Mouse (Mus musculus): ENCODE data around the gene Wipi1.
"Not testable (repeated sequence)": the region's sequence is repeated elsewhere in the genome, so short reads cannot be mapped to it uniquely, and the experiment has no call there.

The Wipi1 gene

DNA sequence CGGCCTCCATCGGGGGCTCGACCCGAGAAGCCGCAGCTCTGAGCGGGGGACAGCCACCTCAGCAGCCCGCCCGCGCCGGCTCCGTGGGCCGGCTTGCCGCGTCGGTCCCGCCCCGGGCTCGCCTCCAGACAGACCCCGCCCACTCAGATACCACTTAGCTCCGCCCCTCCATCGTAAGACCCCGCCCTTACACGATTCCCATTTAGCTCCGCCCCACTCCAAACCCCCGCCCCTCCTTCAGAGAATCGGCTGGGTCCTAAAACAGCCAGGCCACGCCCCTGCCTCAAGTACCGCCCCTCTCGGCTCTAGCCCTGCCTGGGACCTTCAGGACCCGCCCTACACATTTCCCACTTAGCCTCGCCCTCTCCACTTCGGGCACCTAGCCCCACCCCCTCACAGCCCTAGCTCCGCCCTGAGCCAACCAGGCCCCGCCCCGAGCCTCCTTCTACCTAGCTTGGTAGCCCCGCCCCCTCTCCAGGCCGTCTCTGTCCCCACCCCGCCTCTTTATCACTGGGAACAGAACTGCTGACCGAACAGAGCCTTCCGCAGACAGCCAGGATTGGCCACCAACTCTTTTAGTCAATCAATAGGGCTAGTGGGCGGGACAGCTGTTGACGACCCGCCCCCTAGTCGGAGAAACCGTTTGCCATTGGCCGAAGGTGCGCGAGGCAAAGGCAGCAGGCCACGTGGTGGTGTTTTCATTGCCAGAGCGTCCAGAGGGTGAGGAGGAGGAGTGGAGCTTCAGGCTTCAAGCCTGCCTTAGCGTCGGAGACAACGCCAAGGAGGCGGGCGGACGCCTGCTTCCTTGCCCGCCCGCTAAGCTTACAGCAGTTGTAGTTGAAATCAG lies at the start of gene Wipi1:
Gene Wipi1, minus strand, starts transcription at position 665 of the 847 bp plus-strand sequence.
- DNase-seq, result peak; percentile 99

DNA sequence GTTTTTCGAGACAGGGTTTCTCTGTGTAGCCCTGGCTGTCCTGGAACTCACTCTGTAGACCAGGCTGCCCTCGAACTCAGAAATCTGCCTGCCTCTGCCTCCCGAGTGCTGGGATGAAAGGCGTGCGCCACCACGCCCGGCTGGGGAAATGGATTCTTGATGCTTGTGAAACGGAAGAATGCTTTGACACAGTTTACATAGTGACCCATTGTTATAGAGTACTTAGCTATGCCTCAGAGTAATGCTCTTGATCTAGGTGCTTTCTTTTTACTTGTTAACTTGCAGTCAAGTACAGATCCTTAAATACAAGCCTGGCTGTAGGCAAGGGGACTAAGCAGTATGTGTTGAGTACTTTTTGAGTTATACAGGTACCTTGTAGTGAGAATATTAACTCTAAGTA lies 48.8 kb upstream of the Wipi1 start:
- not testable (repeated sequence) for DNase-seq

DNA sequence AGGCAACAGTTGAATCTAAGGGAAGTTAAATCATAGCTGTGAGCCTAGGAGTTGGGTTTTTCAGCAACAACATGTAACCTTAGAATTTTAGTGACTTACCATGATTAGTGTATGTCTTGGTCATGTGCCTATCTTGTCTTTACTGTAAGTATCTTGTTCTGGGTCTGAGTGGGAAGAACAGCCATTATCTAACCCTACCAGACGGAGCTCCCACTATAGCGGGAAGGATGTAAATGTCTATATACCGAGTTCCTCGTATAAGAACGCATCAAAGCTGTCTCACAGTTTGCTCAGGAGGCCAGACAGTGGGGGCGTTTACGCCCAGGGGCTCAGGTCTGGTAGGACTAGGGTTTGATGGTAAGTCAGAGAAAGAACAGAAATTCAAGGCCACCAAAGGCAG lies 44.5 kb upstream of the Wipi1 start:
- DNase-seq, result no peak

DNA sequence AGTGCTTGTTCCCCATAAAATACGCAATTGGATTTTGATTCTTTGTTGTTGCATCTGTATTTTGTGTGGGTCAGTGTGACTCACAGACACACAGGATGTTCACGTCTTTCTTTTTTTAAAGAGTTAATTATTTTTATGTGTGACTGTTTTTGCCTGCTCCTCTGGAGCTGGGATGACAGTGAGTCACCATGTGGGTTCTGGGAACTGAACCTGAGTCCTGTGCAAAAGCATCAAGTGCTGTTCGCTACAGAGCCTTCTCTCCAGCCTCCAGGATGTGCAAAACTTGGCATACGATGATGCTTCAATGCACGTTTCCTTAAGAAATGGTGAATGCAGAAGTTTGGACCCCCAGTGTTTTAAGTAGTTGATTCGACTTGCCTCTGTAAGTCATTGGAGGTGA lies 42.8 kb upstream of the Wipi1 start:
- no peak for DNase-seq

DNA sequence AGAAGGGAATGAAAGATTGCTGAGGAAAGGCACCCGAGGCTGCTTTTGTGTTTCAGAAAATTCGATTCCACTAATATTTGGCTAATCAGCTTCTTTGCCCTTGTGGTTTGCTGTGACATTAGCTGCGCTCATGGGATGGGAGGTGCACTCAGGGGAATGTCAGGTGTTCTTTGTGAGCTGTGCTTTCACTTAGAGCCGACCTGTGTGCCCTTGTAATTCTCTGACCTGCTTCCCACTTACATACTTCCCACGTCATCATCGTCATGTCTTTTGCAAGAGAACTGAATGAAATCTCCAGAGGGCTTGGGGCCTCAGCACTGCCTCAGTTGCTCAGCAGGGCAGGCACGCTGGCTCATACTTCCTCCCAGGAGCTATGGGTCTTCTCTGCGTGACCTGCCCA lies 41.4 kb upstream of the Wipi1 start:
- peak; percentile 31 for DNase-seq

DNA sequence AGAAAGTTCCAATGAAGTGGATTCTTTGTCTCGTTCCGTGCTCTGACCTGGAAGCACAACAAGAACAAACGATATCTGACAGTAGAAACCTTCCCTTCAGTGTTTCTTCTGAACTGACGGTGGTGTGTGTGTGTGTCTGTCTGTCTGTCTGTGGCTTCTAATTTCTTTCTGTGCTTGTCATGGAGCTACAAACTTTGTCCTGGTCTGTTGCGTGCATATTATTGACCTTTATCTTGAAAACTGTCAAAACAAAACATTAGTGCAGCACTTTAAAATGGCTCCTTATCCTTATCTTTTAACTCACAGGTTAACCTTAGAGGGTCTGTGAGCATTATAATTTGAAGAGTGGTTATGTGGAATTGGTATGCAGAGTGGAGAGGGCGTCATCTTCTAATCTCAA lies 40.7 kb upstream of the Wipi1 start:
- no peak for DNase-seq

DNA sequence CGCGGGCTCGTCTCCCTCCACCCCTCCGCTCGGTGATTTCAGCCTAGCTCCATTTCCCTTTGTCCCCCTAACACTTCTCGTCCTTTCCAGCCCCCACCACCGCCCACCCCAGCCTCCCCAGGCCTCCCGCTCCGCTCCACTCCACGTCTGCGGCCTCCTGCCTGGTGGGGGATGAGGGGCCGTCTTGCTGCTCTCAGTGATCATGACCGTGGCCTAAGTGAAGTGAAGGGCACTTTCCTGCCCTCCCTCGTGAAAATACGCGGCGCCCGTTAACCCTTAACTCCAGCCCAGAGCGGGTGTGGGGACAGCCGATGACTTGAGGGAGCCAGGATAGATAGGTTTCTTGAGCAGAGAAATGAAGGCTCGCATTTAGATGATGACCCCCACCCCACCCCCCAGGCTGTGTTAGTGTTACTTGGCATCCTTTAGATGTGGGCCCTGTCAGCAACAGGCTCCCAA lies 39.8 kb upstream of the Wipi1 start:
- peak; percentile 52 for DNase-seq

DNA sequence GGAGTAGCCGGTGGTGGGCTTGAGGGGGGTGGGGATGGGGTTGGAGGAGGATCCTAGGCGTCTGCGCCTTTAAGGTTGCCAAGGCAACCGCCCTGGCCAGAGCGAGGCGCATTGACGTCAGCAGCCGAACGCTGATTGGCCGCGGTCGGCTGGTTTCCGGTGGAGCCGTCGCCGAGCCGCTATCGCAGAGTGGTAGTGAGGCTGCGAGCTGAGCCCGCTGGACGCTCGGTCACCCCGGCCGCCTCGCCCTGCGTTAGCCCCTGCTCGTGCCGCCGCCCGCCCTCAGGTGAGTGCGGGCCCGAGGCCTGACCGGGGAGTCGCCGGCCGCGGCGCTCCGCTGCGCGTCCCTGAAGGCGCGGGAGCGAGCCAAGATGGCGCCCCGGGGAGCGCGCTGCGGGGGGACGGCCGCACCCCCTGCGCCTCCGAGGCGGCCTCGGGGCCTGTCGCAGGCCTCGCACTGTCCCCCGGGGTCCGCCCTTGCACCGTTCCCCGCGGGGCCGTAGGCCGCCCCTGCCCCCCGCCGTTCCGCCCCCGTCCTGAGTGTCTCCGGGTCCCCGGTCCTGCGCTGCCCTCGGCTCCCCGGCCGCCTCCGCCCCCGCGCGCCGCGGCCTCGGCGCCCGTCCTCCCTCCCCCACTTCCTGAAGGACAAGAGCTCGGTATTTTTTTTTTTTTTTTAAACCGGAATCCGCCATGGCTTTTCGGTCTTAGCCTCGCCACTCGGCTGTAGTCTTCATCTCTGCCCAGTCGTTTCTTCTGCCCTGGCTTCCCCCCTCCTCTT lies 39.2 kb upstream of the Wipi1 start:
- peak; percentile 91 for DNase-seq

DNA sequence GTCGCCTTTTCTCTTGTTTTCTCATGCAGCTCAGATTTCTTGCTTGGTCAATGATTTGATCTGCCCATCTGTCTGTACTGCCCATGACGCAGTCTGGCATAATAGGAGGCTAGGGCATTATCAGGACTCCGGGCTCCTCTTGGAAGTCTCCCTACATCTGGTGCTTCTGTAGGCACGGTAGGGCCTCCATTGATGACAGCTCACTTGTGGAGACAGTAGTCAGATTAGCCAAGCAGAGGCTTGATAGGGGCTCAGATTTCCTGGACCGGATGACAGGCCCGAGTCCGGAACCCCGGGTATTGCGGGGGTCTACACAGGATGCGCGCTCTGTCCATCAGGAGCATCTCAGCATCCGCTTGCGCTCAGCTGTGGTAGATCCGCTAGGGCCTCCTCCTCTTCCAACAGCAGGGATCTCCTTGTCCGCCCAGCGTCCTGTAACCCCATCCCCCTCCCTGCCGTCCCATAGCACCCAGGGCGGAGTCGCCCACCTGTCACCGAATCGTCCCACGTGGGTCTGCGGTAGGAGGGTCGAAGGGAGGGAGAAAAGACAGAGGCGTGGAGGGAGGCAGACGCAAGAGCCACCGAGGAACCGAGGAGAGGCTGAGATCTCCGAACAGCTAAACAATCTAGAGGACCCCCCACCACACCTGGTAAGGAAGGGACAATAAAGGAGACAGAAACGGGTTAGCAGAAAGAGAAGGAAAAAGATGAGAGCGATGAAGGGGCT lies 38.4 kb upstream of the Wipi1 start:
- DNase-seq, result peak; percentile 94

DNA sequence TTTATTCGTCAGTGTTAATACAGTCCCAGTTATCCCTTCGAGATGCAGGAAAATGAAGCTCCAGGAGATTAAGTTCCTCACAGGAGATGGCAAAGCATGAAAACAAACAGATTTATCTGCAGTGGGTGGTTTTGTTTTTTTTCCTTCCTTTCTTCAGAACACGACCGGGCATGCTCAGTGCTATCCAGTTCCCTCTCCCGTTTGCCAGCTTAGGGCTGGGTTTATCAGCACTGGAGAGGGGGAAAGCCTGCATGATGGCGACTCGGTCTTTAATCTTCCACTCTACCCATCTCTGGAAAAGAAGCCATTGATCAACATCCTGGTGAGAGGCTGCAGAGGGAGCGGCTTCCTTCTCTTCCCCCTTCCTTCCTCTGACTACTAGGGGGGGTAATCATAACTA lies 37.4 kb upstream of the Wipi1 start, which contains the start of gene Prkar1a:
Gene Prkar1a, plus strand, starts transcription at position 200 of the 400 bp plus-strand sequence.
- peak; percentile 71 for DNase-seq

DNA sequence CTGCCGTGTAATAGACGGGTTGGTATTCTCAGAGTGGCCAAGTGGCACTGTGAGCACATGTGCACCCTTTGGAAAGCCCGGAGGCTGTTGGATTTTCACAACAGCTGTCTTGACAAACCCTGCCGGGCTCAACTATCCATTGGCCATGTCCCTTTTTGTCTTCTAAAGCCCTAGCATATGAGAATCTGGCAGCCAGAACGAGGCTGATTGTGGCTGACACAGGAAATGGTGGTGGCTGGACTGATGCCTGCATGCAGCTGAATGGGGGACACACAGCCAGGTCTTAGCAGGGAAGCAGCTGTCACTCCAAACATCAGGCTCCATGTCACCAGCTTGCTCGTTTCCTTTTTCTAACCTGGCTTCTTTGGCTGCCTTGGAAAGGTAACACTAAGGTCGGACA lies 36.7 kb upstream of the Wipi1 start:
- DNase-seq, result peak; percentile 67

DNA sequence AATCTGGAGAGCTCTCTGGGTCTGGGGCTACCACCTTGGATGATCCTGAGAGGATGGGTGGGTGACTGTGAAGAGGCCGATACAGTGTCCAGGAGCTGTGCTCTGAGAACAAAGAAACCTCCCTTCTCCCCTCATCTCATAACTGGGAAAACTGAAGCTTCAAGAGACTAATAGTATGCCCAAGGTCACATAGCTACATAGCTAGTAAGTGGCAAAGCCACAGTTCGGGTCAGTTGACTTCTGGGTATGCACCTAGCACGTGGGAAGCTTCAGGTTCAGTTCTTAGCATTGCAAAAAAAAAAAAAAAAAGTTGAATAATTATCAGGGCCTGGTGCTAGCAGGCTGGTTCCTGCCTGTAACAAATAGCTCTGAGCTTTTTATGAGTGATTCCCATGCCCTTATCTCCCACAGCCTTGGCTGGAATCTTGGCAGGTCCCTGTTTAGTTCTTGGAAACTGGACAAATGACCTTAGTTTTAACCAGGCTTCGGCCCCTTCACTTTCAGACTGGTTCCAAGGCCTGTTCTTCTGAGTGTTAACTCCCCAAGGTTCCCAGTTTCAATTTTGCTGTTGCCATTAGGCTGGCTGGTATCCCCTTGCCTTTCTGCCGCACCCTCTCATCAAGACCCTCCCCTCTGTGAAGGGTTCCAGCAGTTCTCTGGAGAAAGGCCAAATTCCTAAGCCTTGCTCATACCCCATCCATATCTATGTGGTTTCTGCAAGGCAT lies 29.9 kb upstream of the Wipi1 start:
- no peak for DNase-seq

DNA sequence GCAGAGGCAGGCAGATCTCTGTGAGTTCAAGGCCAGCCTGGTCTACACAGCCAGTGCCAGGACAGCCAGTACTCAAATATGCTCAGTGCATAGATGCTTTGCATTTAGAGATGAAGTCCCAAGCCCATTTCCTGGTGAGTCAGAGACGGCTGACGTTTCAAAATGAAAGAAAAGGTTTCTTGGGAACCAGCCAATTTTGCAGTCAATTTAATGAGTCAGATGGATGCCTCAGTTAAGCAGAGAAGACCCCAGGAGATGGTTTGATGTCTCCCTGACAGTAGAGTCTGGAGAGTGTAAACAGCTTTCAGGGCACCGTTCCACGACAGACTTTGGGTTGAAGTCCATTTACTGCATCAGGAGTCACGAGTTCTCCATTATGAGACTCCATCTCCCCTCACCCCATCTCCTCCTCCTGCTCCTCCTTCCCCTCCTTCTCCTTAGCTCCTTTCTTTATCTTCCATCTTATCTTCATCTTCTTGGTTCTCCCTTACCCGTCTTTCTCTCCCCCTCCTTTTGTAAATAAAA lies 24.2 kb upstream of the Wipi1 start:
- DNase-seq, result no peak

DNA sequence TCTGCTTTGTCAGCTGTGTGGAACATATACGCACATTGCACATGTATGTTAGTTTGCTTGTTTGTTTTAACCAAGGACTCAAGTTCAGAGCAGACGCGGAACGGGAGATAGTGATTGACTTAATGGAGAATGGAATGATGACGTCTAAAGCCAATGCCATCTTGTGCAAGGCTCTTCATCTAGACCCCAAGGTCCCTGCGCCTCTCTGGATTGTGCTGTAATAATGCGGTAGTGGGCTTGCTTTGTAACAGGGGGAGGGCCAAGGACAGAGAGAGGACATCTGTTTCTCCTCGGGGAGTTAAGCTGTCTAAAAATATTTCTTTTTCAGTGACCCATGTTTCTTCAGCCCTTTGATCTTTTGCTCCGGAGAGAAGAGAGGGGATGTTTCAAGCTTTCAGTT lies 23.2 kb upstream of the Wipi1 start:
- no peak for DNase-seq

DNA sequence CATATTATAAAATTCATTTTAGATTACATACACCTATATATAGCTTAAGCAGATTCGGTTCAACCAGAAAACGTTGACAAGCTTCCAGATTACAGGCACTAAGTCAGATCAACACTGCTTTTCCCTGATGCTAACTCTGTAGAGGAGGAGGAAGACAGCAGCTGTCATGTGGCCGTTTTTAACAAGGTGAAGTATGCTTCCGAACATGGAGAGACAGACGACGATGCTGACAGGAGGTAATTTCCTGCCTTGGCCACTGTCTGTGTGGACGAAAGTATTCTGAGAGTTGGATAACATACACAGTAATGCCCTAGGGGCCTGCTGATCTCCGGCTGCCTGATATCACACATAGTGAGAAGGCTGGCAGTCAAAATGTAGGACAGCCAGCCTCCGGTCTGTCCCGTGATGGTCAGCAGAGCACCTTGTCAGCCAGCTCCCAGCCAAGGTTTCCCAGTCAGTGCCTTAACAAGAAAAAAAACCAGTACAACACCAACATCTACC lies 17.3 kb upstream of the Wipi1 start:
- peak; percentile 65 for DNase-seq

DNA sequence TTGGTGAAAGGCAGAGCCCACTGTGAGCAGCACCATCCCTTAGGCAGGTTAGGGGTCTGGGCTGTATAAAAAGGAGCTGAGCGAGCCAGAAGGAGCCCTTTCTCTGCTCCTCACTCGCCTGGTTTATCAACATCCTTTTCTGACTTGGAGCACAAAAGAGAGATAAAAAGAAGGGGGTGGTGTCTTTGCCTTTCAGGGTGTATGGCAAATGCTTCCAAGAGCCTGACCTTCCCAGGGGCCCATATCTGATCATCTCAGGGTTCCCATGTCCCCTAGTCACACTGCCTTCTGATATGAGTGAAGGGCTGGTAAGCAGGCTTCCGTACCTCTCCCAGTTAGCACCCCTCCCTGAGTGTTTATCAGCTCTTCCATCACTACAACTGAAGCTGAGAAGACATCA lies 16.3 kb upstream of the Wipi1 start:
- no peak for DNase-seq

DNA sequence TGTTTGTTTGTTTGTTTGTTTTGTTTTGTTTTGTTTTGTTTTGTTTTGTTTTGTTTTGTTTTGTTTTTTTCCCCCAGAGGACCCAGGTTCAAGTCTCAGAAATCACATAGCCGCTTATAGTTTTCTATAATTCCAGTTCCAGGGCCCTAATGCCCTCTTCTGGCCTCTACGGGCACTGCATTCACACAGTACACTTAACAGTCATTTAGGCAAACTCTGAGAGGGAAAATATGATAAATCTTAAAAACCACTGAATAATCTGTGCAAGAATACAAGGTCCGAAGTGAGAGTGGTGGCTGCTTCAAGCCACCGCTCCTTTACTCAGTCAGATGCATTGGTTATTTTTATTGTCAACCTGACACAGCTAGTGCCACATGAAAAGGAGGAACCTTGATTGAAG lies 15.9 kb upstream of the Wipi1 start:
- peak; percentile 13 for DNase-seq

DNA sequence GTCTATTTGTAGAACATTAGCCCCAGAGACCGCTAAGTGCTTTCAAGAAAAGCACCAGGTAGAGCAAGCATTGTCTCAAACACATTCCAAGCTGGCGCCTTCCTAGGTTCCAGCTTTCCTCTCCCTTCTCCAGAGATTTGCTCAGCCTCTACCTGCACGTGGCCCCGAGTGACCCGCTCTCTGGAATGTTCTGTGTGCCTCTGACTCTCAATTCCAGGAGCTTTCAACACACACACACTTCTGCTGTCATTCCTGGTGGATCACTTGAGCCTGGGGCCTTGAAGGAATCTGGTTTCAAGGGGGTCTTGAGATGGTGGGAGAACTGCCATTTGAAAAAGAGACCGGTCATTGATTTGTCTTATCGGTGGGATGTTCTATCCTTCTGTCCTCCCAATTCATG lies 11.5 kb upstream of the Wipi1 start:
- no peak for DNase-seq

DNA sequence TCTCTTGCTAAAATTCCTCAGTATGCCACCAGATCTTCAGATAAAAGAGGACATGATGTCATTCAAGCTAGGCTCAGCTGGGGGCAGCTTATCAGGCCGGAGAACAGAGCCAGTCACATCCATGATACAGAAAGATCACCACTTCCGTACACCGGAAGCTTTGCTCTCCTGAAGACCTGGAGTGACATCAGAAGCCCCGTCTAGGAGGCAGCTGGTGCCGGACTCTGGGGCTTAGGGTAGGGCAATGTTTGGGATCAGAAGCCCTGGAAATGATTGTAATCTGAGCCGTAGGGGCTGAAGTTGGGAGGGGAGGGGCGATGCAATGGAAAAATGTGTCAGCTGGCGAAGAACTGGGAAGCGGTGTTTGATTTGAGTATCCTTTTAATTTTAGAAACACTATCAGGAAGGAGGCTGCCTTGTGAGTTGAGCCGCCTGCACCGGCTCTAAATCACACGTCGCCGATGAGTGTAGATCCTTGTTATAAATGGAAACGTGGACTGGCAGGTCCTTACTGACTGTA lies 10.8 kb upstream of the Wipi1 start:
- peak; percentile 17 for DNase-seq

DNA sequence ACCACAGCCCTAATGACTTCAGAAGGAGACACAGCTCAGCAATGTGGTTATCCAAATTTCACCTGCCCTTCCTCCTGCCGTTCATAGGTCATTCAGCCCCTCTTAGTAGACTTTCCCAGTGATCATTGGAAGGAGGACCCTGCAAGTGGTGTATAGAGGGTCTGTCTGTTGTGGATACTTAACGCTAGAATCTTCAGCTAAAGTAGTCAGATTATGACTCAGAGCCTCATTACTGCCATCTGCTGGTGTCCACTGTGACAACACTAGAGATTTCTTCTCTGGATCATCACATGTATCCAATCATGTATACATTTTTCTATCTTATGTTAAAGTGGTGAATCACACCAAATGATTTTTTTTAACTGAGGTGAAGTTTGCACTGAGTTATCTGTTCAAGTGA lies 9.4 kb upstream of the Wipi1 start:
- DNase-seq, result peak; percentile 65

DNA sequence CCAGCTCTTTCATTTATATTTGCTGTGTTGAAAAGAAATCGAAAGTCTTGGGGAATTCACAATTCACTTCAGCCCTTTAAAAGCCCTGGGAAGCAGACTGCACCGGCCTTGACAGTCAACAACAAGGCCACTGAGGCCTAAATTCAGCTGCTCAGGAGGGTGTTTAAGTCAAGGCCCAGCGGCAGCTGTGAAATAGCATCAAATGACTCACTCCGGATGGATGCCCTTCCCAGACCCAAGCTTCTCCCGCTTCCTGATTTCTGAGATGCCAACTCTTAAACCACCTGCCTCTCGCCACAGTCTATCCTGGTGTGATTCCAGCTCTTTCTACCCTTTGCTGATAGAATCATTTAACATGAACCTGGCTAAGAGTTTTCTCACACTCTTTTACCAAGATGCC lies 8.6 kb upstream of the Wipi1 start:
- DNase-seq, result peak; percentile 18

DNA sequence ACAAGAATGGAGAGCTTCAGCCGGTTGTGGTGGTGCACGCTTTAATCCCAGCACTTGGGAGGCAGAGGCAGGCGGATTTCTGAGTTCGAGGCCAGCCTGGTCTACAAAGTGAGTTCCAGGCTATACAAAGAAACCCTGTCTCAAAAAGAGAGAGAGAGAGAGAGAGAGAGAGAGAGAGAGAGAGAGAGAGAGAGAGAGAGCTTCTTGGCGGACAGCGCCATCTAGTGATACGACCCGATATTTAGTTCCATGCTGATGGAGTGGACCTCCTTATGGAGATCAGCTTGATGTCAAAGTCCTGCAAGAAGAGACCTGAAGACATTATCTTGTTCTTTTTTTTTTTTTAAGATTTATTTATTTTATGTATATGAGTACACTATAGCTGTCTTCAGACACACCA lies 7.3 kb upstream of the Wipi1 start:
- peak; percentile 56 for DNase-seq
